In the genomic region with DNA sequence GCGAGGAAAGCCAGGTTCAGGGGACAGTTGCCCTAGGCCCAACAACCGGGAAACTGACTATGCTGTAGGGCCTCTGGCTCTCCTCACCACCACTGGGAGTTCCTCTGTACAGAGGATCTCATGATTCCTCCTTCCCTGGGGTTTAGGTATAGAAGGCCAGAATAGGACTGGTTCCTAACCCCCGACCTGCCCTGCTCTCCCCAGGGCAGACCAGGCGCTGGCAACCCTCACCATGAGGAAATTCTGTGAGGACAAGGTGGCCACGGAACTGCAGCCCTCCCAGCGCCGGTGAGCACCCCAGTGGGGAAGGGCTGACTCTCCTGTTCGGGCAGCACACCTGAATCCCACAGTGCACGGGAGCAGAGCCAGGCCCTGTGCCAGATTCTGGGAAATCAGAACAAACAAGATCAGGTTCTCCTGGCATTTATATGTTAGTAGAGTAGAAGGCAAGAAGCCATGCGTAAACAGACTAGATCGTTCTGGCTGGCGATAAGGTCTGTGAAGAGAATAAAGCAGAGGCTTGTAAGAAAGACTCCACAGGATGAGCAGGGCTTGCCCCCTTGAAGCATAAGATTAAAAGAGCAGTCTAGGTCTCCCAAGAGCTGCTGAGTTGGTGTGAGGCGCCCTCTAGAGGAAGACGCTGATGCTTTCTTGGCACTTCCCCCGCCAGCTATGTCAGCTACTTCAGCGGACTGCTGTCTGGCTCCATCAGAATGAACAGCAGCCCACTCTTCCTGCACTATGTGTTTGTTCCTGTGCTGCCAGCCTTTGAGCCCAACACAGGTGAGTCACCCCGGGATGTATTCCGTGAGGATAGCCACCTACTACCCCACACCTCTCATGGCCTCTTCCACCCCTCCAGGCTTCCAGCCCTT, we compare ENCODE assay signal across 8 mouse cellular contexts. TPM values are rescaled to one million over a fixed set of nuclear protein-coding genes. Genes with fewer than 3 reads are reported as not detected.
DNase-seq lines count a peak whose midpoint lies in the region; ATAC-seq and TF ChIP-seq lines count a peak whose summit lies in the region.

No protein-coding gene starts in this region.

- H3K9me3 ChIP-seq in kidney, embryonic 14.5 days (ENCODE audit: control insufficient read depth, low read length): no peaks in the 10 kb centered on the region
- no peaks in the 10 kb centered on the region for H3K9me3 ChIP-seq in neural tube, embryonic 11.5 days (ENCODE audit: control insufficient read depth, low read length)

- peaks cover 7% of the 10 kb centered on the region; the same call in 1 of the 2 replicates for H3K79me2 ChIP-seq in liver, adult 2 months (ENCODE audit: control insufficient read depth, insufficient read depth, low read length)

- WGBS in kidney, embryonic 14.5 days: 58% methylated on average over 18 of the region's 18 CpGs
- 33% methylated on average over 18 of the region's 18 CpGs for WGBS in liver, adult 2 months
- WGBS in neural tube, embryonic 11.5 days: 55% methylated on average over 18 of the region's 18 CpGs

- H3K4me3 ChIP-seq in cortical plate, adult 2 months (ENCODE audit: insufficient read depth, low read length): no peak overlapping the region
- H3K4me3 ChIP-seq in kidney, embryonic 14.5 days (ENCODE audit: low read length): no peak overlapping the region
- no peak overlapping the region for H3K4me3 ChIP-seq in liver, adult 2 months (ENCODE audit: insufficient read depth, low read depth, low read length)
- H3K4me3 ChIP-seq in neural tube, embryonic 11.5 days (ENCODE audit: low read depth, low read length): no peak overlapping the region

- no peaks in the 10 kb centered on the region for H3K27me3 ChIP-seq in kidney, embryonic 14.5 days (ENCODE audit: control insufficient read depth, insufficient read depth, low read length)
- H3K27me3 ChIP-seq in liver, adult 2 months (ENCODE audit: control insufficient read depth, insufficient read depth, low read length): no peaks in the 10 kb centered on the region
- peaks cover 26% of the 10 kb centered on the region for H3K27me3 ChIP-seq in neural tube, embryonic 11.5 days (ENCODE audit: control insufficient read depth, insufficient read depth, low read length)

- H3K4me1 ChIP-seq in cortical plate, adult 2 months (ENCODE audit: control insufficient read depth, insufficient read depth, low read length): peaks cover 7% of the 10 kb centered on the region
- peaks cover 36% of the 10 kb centered on the region for H3K4me1 ChIP-seq in kidney, embryonic 14.5 days (ENCODE audit: control insufficient read depth, insufficient read depth, low read length)
- H3K4me1 ChIP-seq in liver, adult 2 months (ENCODE audit: control insufficient read depth, insufficient read depth, low read length): peaks cover 28% of the 10 kb centered on the region
- H3K4me1 ChIP-seq in neural tube, embryonic 11.5 days (ENCODE audit: control insufficient read depth, insufficient read depth, low read length): peaks cover 17% of the 10 kb centered on the region

- DNase-seq in CD4-positive helper T cell, adult 2 months (ENCODE audit: low read depth, low spot score): peak; percentile 82
- peak; percentile 89 for DNase-seq in ZHBTc4 (ENCODE audit: low read depth, low spot score)
- peak; percentile 84 to 86 for DNase-seq in heart, adult 18-20 months
- peak; percentile 79 for DNase-seq in liver, adult 2 months (ENCODE audit: extremely low read depth, low read depth, low spot score)
- peak; percentile 76 for DNase-seq in neural tube, embryonic 11.5 days (ENCODE audit: low spot score)
- DNase-seq in thymus, postnatal 0 days (ENCODE audit: low spot score): peak; percentile 86

- H3K36me3 ChIP-seq in kidney, embryonic 14.5 days (ENCODE audit: control insufficient read depth, insufficient read depth, low read length): peaks cover 76% of the 10 kb centered on the region
- H3K36me3 ChIP-seq in liver, adult 2 months (ENCODE audit: control insufficient read depth, insufficient read depth, low read length): peaks cover 61% of the 10 kb centered on the region
- H3K36me3 ChIP-seq in neural tube, embryonic 11.5 days (ENCODE audit: control insufficient read depth, insufficient read depth, low read length): 0 out of 2 replicates have a peak, but pooled peaks cover 2% of the 10 kb centered on the region

- TF ChIP-seq CTCF in cortical plate, adult 2 months (IDR thresholded peaks at IDR 0.05; ENCODE audit: extremely low read depth, insufficient read depth, low read length): peak; percentile 80
- TF ChIP-seq CTCF in liver, adult 2 months (IDR thresholded peaks at IDR 0.05; ENCODE audit: low read depth, low read length): peak; percentile 74

- no peak for TF ChIP-seq POLR2A in cortical plate, adult 2 months (IDR thresholded peaks at IDR 0.05; ENCODE audit: extremely low read depth, insufficient read depth, low read length)
- no peak for TF ChIP-seq POLR2A in liver, adult 2 months (IDR thresholded peaks at IDR 0.05; ENCODE audit: extremely low read depth, insufficient read depth, low read length)

- no peak overlapping the region for H3K27ac ChIP-seq in cortical plate, adult 2 months (ENCODE audit: insufficient read depth, low read length)
- H3K27ac ChIP-seq in kidney, embryonic 14.5 days (ENCODE audit: low read depth, low read length): 0 out of 2 replicates have a peak overlapping the region, but pooled peaks have one; percentile 21
- H3K27ac ChIP-seq in liver, adult 2 months (replicated peaks; ENCODE audit: insufficient read depth, low read depth, low read length): no peak overlapping the region; the same call in 1 of the 2 replicates
- no peak overlapping the region for H3K27ac ChIP-seq in neural tube, embryonic 11.5 days (ENCODE audit: low read depth, low read length)

- H3K9ac ChIP-seq in kidney, embryonic 14.5 days (ENCODE audit: low read depth, low read length): no peak overlapping the region
- H3K9ac ChIP-seq in liver, adult 2 months (ENCODE audit: low read depth, low read length): peak overlapping the region; percentile 23; the same call in 1 of the 2 replicates
- no peak overlapping the region for H3K9ac ChIP-seq in neural tube, embryonic 11.5 days (ENCODE audit: low read length)

- H3K4me2 ChIP-seq in kidney, embryonic 14.5 days (replicated peaks; ENCODE audit: low read depth, low read length): no peak overlapping the region
- no peak overlapping the region for H3K4me2 ChIP-seq in neural tube, embryonic 11.5 days (ENCODE audit: low read depth)

- ATAC-seq in kidney, embryonic 14.5 days (ENCODE audit: low FRiP score, low TSS enrichment): no peak
- no peak for ATAC-seq in neural tube, embryonic 11.5 days (ENCODE audit: insufficient read depth, low FRiP score, low TSS enrichment)

RNA-seq across cellular contexts. Expression of gene Tns2, which starts 8.7 kb away (rescaled TPM):
- polyA plus RNA-seq in cortical plate, adult 2 months (2012; rRNA removed): 19.4 and 20.5 TPM in 2 replicates
- 100 to 1,000 TPM; 109 to 123 TPM for total RNA-seq in heart, adult 18-20 months (2021)
- 39.1 and 46.6 TPM in 2 replicates for polyA plus RNA-seq in kidney, embryonic 14.5 days (2014; fragmentation: Nextera tagmentation; extraction: Ambion mirVana)
- total RNA-seq in liver, adult 2 months (2014; rRNA removed): 21.8 and 36.5 TPM in 2 replicates
- polyA plus RNA-seq in liver, adult 2 months (2012; rRNA removed): 30.9 and 35.9 TPM in 2 replicates
- polyA plus RNA-seq in neural tube, embryonic 11.5 days (2014; fragmentation: Nextera tagmentation; extraction: Ambion mirVana): 11.4 and 13.2 TPM in 2 replicates
- polyA plus RNA-seq in thymus, postnatal 0 days (2015; fragmentation: Nextera tagmentation; extraction: Ambion mirVana): 4.4 and 5.2 TPM in 2 replicates

RNA-seq across cellular contexts. Expression of gene Spryd3, which starts 27.1 kb away (rescaled TPM):
- 152 and 156 TPM in 2 replicates for polyA plus RNA-seq in cortical plate, adult 2 months (2012; rRNA removed)
- total RNA-seq in heart, adult 18-20 months (2021): 10 to 100 TPM; 14.4 to 15.3 TPM
- polyA plus RNA-seq in kidney, embryonic 14.5 days (2014; fragmentation: Nextera tagmentation; extraction: Ambion mirVana): 9.0 and 11.1 TPM in 2 replicates
- total RNA-seq in liver, adult 2 months (2014; rRNA removed): 9.2 and 12.1 TPM in 2 replicates
- polyA plus RNA-seq in liver, adult 2 months (2012; rRNA removed): 20.7 and 22.6 TPM in 2 replicates
- 15.5 and 17.0 TPM in 2 replicates for polyA plus RNA-seq in neural tube, embryonic 11.5 days (2014; fragmentation: Nextera tagmentation; extraction: Ambion mirVana)
- 19.1 and 19.9 TPM in 2 replicates for polyA plus RNA-seq in thymus, postnatal 0 days (2015; fragmentation: Nextera tagmentation; extraction: Ambion mirVana)

RNA-seq across cellular contexts. Expression of gene Igfbp6, which starts 35.3 kb away (rescaled TPM):
- polyA plus RNA-seq in cortical plate, adult 2 months (2012; rRNA removed): 69.5 and 71.7 TPM in 2 replicates
- 10 to 100 TPM; 23.3 to 39.7 TPM for total RNA-seq in heart, adult 18-20 months (2021)
- 24.0 and 27.1 TPM in 2 replicates for polyA plus RNA-seq in kidney, embryonic 14.5 days (2014; fragmentation: Nextera tagmentation; extraction: Ambion mirVana)
- 1.0 and 1.8 TPM in 2 replicates for total RNA-seq in liver, adult 2 months (2014; rRNA removed)
- polyA plus RNA-seq in liver, adult 2 months (2012; rRNA removed): 2.3 and 4.5 TPM in 2 replicates
- 0.22 and 0.34 TPM in 2 replicates for polyA plus RNA-seq in neural tube, embryonic 11.5 days (2014; fragmentation: Nextera tagmentation; extraction: Ambion mirVana)
- polyA plus RNA-seq in thymus, postnatal 0 days (2015; fragmentation: Nextera tagmentation; extraction: Ambion mirVana): 6.8 and 7.5 TPM in 2 replicates

RNA-seq across cellular contexts. Expression of gene Eif4b, which starts 35.3 kb away (rescaled TPM):
- 100 and 107 TPM in 2 replicates for polyA plus RNA-seq in cortical plate, adult 2 months (2012; rRNA removed)
- total RNA-seq in heart, adult 18-20 months (2021): 100 to 1,000 TPM; 151 to 167 TPM
- 85.1 and 139 TPM in 2 replicates for polyA plus RNA-seq in kidney, embryonic 14.5 days (2014; fragmentation: Nextera tagmentation; extraction: Ambion mirVana)
- total RNA-seq in liver, adult 2 months (2014; rRNA removed): 119 and 130 TPM in 2 replicates
- polyA plus RNA-seq in liver, adult 2 months (2012; rRNA removed): 70.5 and 73.8 TPM in 2 replicates
- 113 and 121 TPM in 2 replicates for polyA plus RNA-seq in neural tube, embryonic 11.5 days (2014; fragmentation: Nextera tagmentation; extraction: Ambion mirVana)
- polyA plus RNA-seq in thymus, postnatal 0 days (2015; fragmentation: Nextera tagmentation; extraction: Ambion mirVana): 93.3 and 103 TPM in 2 replicates

RNA-seq across cellular contexts. Expression of gene Soat2, which starts 41.4 kb away (rescaled TPM):
- polyA plus RNA-seq in cortical plate, adult 2 months (2012; rRNA removed): 0.17 and 0.28 TPM in 2 replicates
- not detected for total RNA-seq in heart, adult 18-20 months (2021)
- 0.11 and 0.28 TPM in 2 replicates for polyA plus RNA-seq in kidney, embryonic 14.5 days (2014; fragmentation: Nextera tagmentation; extraction: Ambion mirVana)
- total RNA-seq in liver, adult 2 months (2014; rRNA removed): 27.5 and 36.5 TPM in 2 replicates
- 54.9 and 80.8 TPM in 2 replicates for polyA plus RNA-seq in liver, adult 2 months (2012; rRNA removed)
- polyA plus RNA-seq in neural tube, embryonic 11.5 days (2014; fragmentation: Nextera tagmentation; extraction: Ambion mirVana): 0.13 and 0.22 TPM in 2 replicates
- polyA plus RNA-seq in thymus, postnatal 0 days (2015; fragmentation: Nextera tagmentation; extraction: Ambion mirVana): 1.0 and 1.1 TPM in 2 replicates
